In the genomic region with DNA sequence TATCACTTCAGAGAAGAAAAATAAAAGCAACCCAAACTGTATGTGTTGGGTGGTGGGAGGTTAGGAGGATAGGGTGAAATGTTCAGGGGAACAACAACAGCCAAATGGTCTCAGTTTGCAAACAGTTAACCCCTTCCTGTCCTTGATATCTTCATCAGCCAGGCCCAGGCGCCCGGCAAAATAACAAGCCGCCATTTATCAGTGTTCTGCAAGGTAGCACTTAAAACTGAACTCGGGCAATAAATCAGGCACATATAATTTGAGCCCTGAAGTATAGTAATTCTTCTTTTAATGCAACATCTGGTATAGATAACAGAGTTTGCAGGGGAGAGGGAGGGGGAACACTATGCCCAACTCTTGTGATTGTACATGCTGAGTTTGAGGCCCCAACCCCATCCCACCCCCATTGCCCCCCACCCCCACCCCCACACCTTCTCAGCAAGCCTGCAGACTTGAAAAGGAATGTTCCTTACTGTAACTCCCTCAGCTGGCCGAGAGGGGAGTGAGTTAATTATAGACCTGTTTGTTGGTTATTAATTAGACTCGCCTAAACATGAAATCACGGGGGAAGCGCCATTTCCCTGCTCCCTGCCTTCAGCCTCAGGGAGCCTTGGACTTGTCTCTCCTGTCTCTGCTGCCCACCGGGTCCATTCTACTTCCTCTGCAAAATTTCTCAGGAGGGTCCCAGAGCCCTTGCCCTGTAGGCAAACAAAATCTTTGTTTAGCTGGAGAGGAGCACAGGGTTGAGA, we compare ENCODE assay signal across 15 mouse cellular contexts.
A peak's percentile ranks its signal among the peaks of the same experiment; 100 is the strongest.
DNase-seq lines count a peak whose midpoint lies in the region; ATAC-seq and TF ChIP-seq lines count a peak whose summit lies in the region.
"Had no signal": no experiment of that assay in that cellular context is flagged by ENCODE, and none has a peak within 500 bp of the region (broad histone marks: within the 10 kb centered on the region; RNA-seq: fewer than 3 reads in every experiment).

No protein-coding gene starts in this region.

- ATAC-seq in forebrain, embryonic 16.5 days: no peak
- no peak for ATAC-seq in embryonic facial prominence, embryonic 13.5 days (ENCODE audit: insufficient number of reproducible peaks, insufficient read depth, low FRiP score, low TSS enrichment, low read depth)
- peak; percentile 78 for ATAC-seq in kidney, embryonic 16.5 days (ENCODE audit: low FRiP score, low TSS enrichment)
- ATAC-seq in limb, embryonic 14.5 days (ENCODE audit: low FRiP score, low read depth): peak; percentile 81
- no peak for ATAC-seq in intestine, embryonic 16.5 days
- ATAC-seq: hindbrain, embryonic 16.5 days; liver, embryonic 12.5 days; lung, postnatal 0 days; midbrain, embryonic 13.5 days had no signal

- peak overlapping the region; percentile 35; the same call in 1 of the 2 replicates for H3K27ac ChIP-seq in forebrain, embryonic 10.5 days
- no peak overlapping the region for H3K27ac ChIP-seq in forebrain, embryonic 16.5 days (ENCODE audit: low read length)
- H3K27ac ChIP-seq in embryonic facial prominence, embryonic 13.5 days: peak overlapping the region; percentile 44
- peak overlapping the region; percentile 90 for H3K27ac ChIP-seq in kidney, embryonic 16.5 days (ENCODE audit: low read length)
- H3K27ac ChIP-seq in limb, embryonic 14.5 days (replicated peaks; ENCODE audit: low read depth, low read length): peak overlapping the region; percentile 40; the same call in 1 of the 2 replicates
- H3K27ac ChIP-seq in intestine, embryonic 16.5 days (ENCODE audit: low read length): no peak overlapping the region
- H3K27ac ChIP-seq: forebrain, embryonic 12.5 days; liver, embryonic 12.5 days; midbrain, embryonic 13.5 days had no signal

- intact Hi-C loops in heart, postnatal 10 days (cut with DNase I): no loop called here

- TF ChIP-seq POLR2A in limb, embryonic 14.5 days (IDR thresholded peaks at IDR 0.05; ENCODE audit: borderline replicate concordance, extremely low read depth, insufficient read depth, insufficient read length): no peak

- H3K9me3 ChIP-seq in forebrain, embryonic 10.5 days: no peaks in the 10 kb centered on the region
- no peaks in the 10 kb centered on the region for H3K9me3 ChIP-seq in forebrain, embryonic 16.5 days (ENCODE audit: control insufficient read depth, low read length)
- no peaks in the 10 kb centered on the region for H3K9me3 ChIP-seq in embryonic facial prominence, embryonic 13.5 days
- no peaks in the 10 kb centered on the region for H3K9me3 ChIP-seq in kidney, embryonic 16.5 days (ENCODE audit: low read length)
- H3K9me3 ChIP-seq in limb, embryonic 14.5 days (ENCODE audit: control insufficient read depth, low read length): no peaks in the 10 kb centered on the region
- H3K9me3 ChIP-seq in intestine, embryonic 16.5 days (ENCODE audit: control insufficient read depth, low read length): no peaks in the 10 kb centered on the region
- H3K9me3 ChIP-seq: forebrain, embryonic 12.5 days; liver, embryonic 12.5 days; midbrain, embryonic 13.5 days had no signal

- no peak overlapping the region for H3K9ac ChIP-seq in forebrain, embryonic 16.5 days (replicated peaks; ENCODE audit: low read depth, low read length)
- no peak overlapping the region for H3K9ac ChIP-seq in embryonic facial prominence, embryonic 13.5 days
- peak overlapping the region; percentile 39; the same call in 1 of the 2 replicates for H3K9ac ChIP-seq in kidney, embryonic 16.5 days (replicated peaks; ENCODE audit: low read length)
- no peak overlapping the region for H3K9ac ChIP-seq in limb, embryonic 14.5 days (ENCODE audit: low read depth, low read length, severe bottlenecking)
- no peak overlapping the region for H3K9ac ChIP-seq in intestine, embryonic 16.5 days (ENCODE audit: low read depth, low read length)
- H3K9ac ChIP-seq: forebrain, embryonic 12.5 days; liver, embryonic 12.5 days; midbrain, embryonic 13.5 days had no signal

- peaks cover 12% of the 10 kb centered on the region; the same call in 1 of the 2 replicates for H3K4me1 ChIP-seq in forebrain, embryonic 10.5 days
- no peaks in the 10 kb centered on the region for H3K4me1 ChIP-seq in forebrain, embryonic 16.5 days (replicated peaks; ENCODE audit: control insufficient read depth, insufficient read depth, low read length)
- peaks cover 42% of the 10 kb centered on the region for H3K4me1 ChIP-seq in embryonic facial prominence, embryonic 13.5 days
- peaks cover 23% of the 10 kb centered on the region for H3K4me1 ChIP-seq in kidney, embryonic 16.5 days (ENCODE audit: insufficient read depth, low read length)
- H3K4me1 ChIP-seq in limb, embryonic 14.5 days (ENCODE audit: control insufficient read depth, insufficient read depth, low read length): peaks cover 23% of the 10 kb centered on the region
- no peaks in the 10 kb centered on the region for H3K4me1 ChIP-seq in intestine, embryonic 16.5 days (ENCODE audit: control insufficient read depth, insufficient read depth, low read length)
- H3K4me1 ChIP-seq: liver, embryonic 12.5 days; midbrain, embryonic 13.5 days had no signal

- 75% methylated on average over 9 of the region's 9 CpGs for WGBS in forebrain, embryonic 10.5 days
- WGBS in forebrain, embryonic 16.5 days: 53% methylated on average over 9 of the region's 9 CpGs
- 21% methylated on average over 9 of the region's 9 CpGs for WGBS in embryonic facial prominence, embryonic 13.5 days
- 10% methylated on average over 9 of the region's 9 CpGs for WGBS in kidney, embryonic 16.5 days
- WGBS in limb, embryonic 14.5 days: 6% methylated on average over 9 of the region's 9 CpGs
- 50% methylated on average over 9 of the region's 9 CpGs for WGBS in intestine, embryonic 16.5 days

- no peak overlapping the region for H3K4me2 ChIP-seq in forebrain, embryonic 16.5 days (ENCODE audit: low read length)
- no peak overlapping the region for H3K4me2 ChIP-seq in embryonic facial prominence, embryonic 13.5 days
- peak overlapping the region; percentile 22; the same call in 1 of the 2 replicates for H3K4me2 ChIP-seq in kidney, embryonic 16.5 days (replicated peaks; ENCODE audit: low read depth, low read length)
- no peak overlapping the region for H3K4me2 ChIP-seq in limb, embryonic 14.5 days (replicated peaks; ENCODE audit: low read depth, low read length, severe bottlenecking)
- H3K4me2 ChIP-seq in intestine, embryonic 16.5 days (ENCODE audit: low read depth, low read length): no peak overlapping the region
- H3K4me2 ChIP-seq: forebrain, embryonic 12.5 days; liver, embryonic 12.5 days; midbrain, embryonic 13.5 days had no signal

- no peaks in the 10 kb centered on the region for H3K36me3 ChIP-seq in forebrain, embryonic 10.5 days (replicated peaks)
- H3K36me3 ChIP-seq in forebrain, embryonic 16.5 days (ENCODE audit: control insufficient read depth, insufficient read depth): no peaks in the 10 kb centered on the region
- no peaks in the 10 kb centered on the region for H3K36me3 ChIP-seq in embryonic facial prominence, embryonic 13.5 days
- no peaks in the 10 kb centered on the region for H3K36me3 ChIP-seq in kidney, embryonic 16.5 days (ENCODE audit: insufficient read depth, low read length)
- no peaks in the 10 kb centered on the region for H3K36me3 ChIP-seq in limb, embryonic 14.5 days (ENCODE audit: control insufficient read depth, insufficient read depth, low read length)
- no peaks in the 10 kb centered on the region for H3K36me3 ChIP-seq in intestine, embryonic 16.5 days (ENCODE audit: control insufficient read depth, insufficient read depth, low read length)
- H3K36me3 ChIP-seq: forebrain, embryonic 12.5 days; liver, embryonic 12.5 days; midbrain, embryonic 13.5 days had no signal

- H3K4me3 ChIP-seq in forebrain, embryonic 10.5 days: no peak overlapping the region
- H3K4me3 ChIP-seq in forebrain, embryonic 16.5 days (replicated peaks; ENCODE audit: low read length): no peak overlapping the region
- no peak overlapping the region for H3K4me3 ChIP-seq in embryonic facial prominence, embryonic 13.5 days
- no peak overlapping the region for H3K4me3 ChIP-seq in kidney, embryonic 16.5 days (ENCODE audit: low read length)
- H3K4me3 ChIP-seq in limb, embryonic 14.5 days (replicated peaks; ENCODE audit: low read length): no peak overlapping the region
- no peak overlapping the region for H3K4me3 ChIP-seq in intestine, embryonic 16.5 days (ENCODE audit: low read length)
- H3K4me3 ChIP-seq: forebrain, embryonic 12.5 days; liver, embryonic 12.5 days; midbrain, embryonic 13.5 days had no signal

- DNase-seq in forebrain, embryonic 10.5 days (ENCODE audit: extremely low spot score, low spot score): no peak
- peak; percentile 64 for DNase-seq in limb, embryonic 14.5 days (ENCODE audit: low spot score)
- no peak for DNase-seq in gastrocnemius, postnatal 4 days (ENCODE audit: low spot score in 2 of 2)
- DNase-seq in heart, postnatal 10 days: no peak
- DNase-seq: adrenal gland, postnatal 25 days; heart, postnatal 14 days had no signal

- H3K27me3 ChIP-seq in forebrain, embryonic 10.5 days (ENCODE audit: poor library complexity, severe bottlenecking): no peaks in the 10 kb centered on the region
- H3K27me3 ChIP-seq in forebrain, embryonic 16.5 days (replicated peaks; ENCODE audit: control insufficient read depth, insufficient read depth, low read length): no peaks in the 10 kb centered on the region
- no peaks in the 10 kb centered on the region for H3K27me3 ChIP-seq in embryonic facial prominence, embryonic 13.5 days
- no peaks in the 10 kb centered on the region for H3K27me3 ChIP-seq in kidney, embryonic 16.5 days (ENCODE audit: insufficient read depth, low read length)
- H3K27me3 ChIP-seq in limb, embryonic 14.5 days (ENCODE audit: control insufficient read depth, insufficient read depth, low read length): no peaks in the 10 kb centered on the region
- H3K27me3 ChIP-seq in intestine, embryonic 16.5 days (replicated peaks; ENCODE audit: control insufficient read depth, insufficient read depth, low read length): no peaks in the 10 kb centered on the region
- H3K27me3 ChIP-seq: forebrain, embryonic 12.5 days; liver, embryonic 12.5 days; midbrain, embryonic 13.5 days had no signal

Comparison
In these comparisons a context has a peak if more than half of its experiments do, and no peak if none do; other contexts are left out.
1. H3K27ac ChIP-seq: peak in forebrain, embryonic 10.5 days (single experiment), embryonic facial prominence, embryonic 13.5 days (single experiment), kidney, embryonic 16.5 days (single experiment) and limb, embryonic 14.5 days (single experiment); none in forebrain, embryonic 16.5 days (single experiment) and intestine, embryonic 16.5 days (single experiment).
2. ATAC-seq: peak in kidney, embryonic 16.5 days (single experiment) and limb, embryonic 14.5 days (single experiment); none in forebrain, embryonic 16.5 days (single experiment), embryonic facial prominence, embryonic 13.5 days (single experiment) and intestine, embryonic 16.5 days (single experiment).